Mouse (Mus musculus) gastrocnemius, adult 8-10 months (tissue): ENCODE results near the gene Fam83d. TPM values are rescaled to one million over a fixed set of nuclear protein-coding genes. Genes with fewer than 3 reads are reported as not detected.

ENCODE experiments used
- DNase-seq, 2 experiments: peaks; one replicate each; pipeline ENCODE4 v3.0.0; 2022; ENCODE audit warnings: low spot score in 2 of 2
- total RNA-seq, 4 experiments: library from RNA; stranded (reverse); gene quantifications; 2 replicates each; pipeline ENCODE4 v1.2.4; 2022

Gene Fam83d
- total RNA-seq, 4 experiments from 2014 or later: 0.94 to 4.2 (median 2.6) TPM

- no peak for DNase-seq
These were observed 24.3 kb upstream of the Fam83d start for GRCm38 (mm10) chr2:158743518-158744141.

GRCm38 (mm10) chr2:158745049-158745482 lies 22.8 kb upstream of the Fam83d start:
- DNase-seq: no peak

GRCm38 (mm10) chr2:158746164-158746563 lies 21.7 kb upstream of the Fam83d start:
- no peak for DNase-seq

GRCm38 (mm10) chr2:158749366-158749765 lies 18.5 kb upstream of the Fam83d start:
- DNase-seq: no peak

GRCm38 (mm10) chr2:158760231-158760630 lies 7.7 kb upstream of the Fam83d start:
- DNase-seq: no peak

GRCm38 (mm10) chr2:158762339-158762738 lies 5.6 kb upstream of the Fam83d start:
- DNase-seq: no peak

- no peak for DNase-seq
These were observed 457 bp downstream of the Fam83d start for GRCm38 (mm10) chr2:158768350-158768749.

GRCm38 (mm10) chr2:158768771-158769170 lies 878 bp downstream of the Fam83d start:
- no peak for DNase-seq

GRCm38 (mm10) chr2:158770126-158770757 lies 2.3 kb downstream of the Fam83d start:
- DNase-seq: no peak

- no peak for DNase-seq
These were observed 3.3 kb downstream of the Fam83d start for GRCm38 (mm10) chr2:158771066-158771763.

GRCm38 (mm10) chr2:158772808-158773207 lies 4.9 kb downstream of the Fam83d start:
- DNase-seq: no peak

GRCm38 (mm10) chr2:158774886-158775285 lies 7.0 kb downstream of the Fam83d start:
- DNase-seq: no peak

- DNase-seq: peak in 1 of 2 experiments; percentile 17
These were observed 8.8 kb downstream of the Fam83d start for GRCm38 (mm10) chr2:158776716-158777115.

- no peak for DNase-seq
These were observed 9.6 kb downstream of the Fam83d start for GRCm38 (mm10) chr2:158777490-158777889.

- no peak for DNase-seq
These were observed 10.5 kb downstream of the Fam83d start for GRCm38 (mm10) chr2:158778349-158778748.

GRCm38 (mm10) chr2:158781126-158781525 lies 13.2 kb downstream of the Fam83d start:
- peak; percentile 10 to 50 for DNase-seq

GRCm38 (mm10) chr2:158786927-158787795 lies 19.3 kb downstream of the Fam83d start:
- DNase-seq: no peak

- DNase-seq: peak; percentile 82 to 91
These were observed 26.7 kb downstream of the Fam83d start, which contains the start of gene Dhx35 for GRCm38 (mm10) chr2:158794494-158795004. Gene Dhx35, plus strand, starts transcription at chr2:158794807.

- DNase-seq: no peak
These were observed 27.1 kb downstream of the Fam83d start for GRCm38 (mm10) chr2:158795043-158795442.

GRCm38 (mm10) chr2:158795875-158796274 lies 28.0 kb downstream of the Fam83d start:
- no peak for DNase-seq

- no peak for DNase-seq
These were observed 31.4 kb downstream of the Fam83d start for GRCm38 (mm10) chr2:158799328-158799727.
